Mouse (Mus musculus): ENCODE data around the gene Btg1.

DNA sequence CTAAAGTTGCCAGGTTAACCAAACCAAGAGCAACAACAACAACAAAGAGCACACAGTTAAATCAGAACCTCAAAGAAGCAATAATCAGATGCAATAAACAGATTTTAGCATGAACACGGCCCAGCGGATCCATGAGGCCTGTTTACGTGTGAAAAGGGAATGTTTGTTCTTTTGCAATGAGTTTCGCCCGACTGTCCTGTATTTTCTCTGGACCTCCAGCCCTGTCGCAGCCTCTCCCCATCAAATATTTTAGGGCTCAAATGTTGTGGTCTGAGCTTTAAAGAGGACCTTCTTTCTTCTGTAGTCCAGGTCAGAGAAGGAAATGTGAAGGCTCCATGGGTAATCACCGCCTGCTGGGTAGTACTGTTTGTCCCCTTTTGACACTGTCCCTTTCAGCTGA is 20.4 kb upstream of the Btg1 start:
- TF ChIP-seq CTCF (conservative IDR thresholded peaks at IDR 0.05; ENCODE audit: insufficient read depth, insufficient read length, low read depth, low read length) (no peak), POLR2A (IDR thresholded peaks at IDR 0.05; ENCODE audit: low read depth, low read length) (no peak)
